Mouse (Mus musculus) left cerebral cortex, adult 9 months (tissue): ENCODE measurements at regions not wholly inside any gene's neighbourhood (a gene's known extent, or its start where the extent isn't known, plus 50 kb on each side); places are given as distances from the start of the nearest gene placed in this dataset.
A peak's percentile ranks its signal among the peaks of the same experiment; 100 is the strongest.
"Not testable (repeated sequence)": the region's sequence is repeated elsewhere in the genome, so short reads cannot be mapped to it uniquely, and the experiment has no call there.

ENCODE experiments used
- DNase-seq, 2 experiments: peaks; one replicate each; pipeline ENCODE4 v3.0.0; 2022; ENCODE audit warnings: low spot score in 2 of 2

DNA sequence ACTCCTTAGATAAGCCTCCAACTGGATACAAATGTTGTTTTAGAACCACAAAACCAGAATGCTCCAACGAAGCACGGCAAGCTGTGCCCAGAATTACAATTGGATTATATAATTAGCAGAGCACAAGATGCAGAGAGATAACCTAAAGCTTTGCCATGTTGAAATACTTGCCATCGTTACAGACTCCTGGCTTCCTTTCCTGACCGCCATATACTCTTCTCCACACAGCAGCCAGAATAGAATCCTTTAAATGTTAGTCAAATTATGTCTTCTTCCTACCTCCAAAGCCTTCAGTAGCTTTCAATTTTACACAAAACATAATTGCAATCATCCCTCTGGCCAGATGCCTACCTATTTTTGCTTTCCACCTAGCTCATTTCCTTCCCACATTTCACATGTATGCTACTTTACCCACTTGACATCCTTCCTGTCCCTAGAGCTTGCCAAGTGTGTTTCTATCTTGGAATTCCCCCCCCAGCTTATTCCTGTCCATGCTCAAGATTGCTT, 52.8 kb upstream of the G2e3 start:
- peak in 1 of 2 experiments; percentile 59 for DNase-seq

DNA sequence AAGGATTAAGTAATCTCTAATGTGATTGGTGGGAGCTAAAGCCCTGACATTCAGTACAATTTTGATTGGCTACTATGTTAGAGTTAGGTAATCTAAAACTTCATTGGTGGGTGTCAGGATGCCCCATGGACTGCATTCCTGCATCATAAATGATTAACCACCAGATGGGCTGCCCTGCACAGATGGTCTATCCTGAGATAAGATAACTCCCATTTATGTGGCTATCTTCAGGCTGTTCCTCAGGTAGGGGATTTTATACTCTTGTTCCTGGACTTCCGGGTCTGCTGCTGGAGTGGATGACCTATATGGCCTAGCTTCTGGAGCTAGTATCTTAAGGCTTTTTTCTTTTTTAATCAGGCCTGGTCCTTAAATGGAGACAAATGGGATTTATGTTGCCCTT, 69.5 kb upstream of the G2e3 start:
- DNase-seq = no peak

DNA sequence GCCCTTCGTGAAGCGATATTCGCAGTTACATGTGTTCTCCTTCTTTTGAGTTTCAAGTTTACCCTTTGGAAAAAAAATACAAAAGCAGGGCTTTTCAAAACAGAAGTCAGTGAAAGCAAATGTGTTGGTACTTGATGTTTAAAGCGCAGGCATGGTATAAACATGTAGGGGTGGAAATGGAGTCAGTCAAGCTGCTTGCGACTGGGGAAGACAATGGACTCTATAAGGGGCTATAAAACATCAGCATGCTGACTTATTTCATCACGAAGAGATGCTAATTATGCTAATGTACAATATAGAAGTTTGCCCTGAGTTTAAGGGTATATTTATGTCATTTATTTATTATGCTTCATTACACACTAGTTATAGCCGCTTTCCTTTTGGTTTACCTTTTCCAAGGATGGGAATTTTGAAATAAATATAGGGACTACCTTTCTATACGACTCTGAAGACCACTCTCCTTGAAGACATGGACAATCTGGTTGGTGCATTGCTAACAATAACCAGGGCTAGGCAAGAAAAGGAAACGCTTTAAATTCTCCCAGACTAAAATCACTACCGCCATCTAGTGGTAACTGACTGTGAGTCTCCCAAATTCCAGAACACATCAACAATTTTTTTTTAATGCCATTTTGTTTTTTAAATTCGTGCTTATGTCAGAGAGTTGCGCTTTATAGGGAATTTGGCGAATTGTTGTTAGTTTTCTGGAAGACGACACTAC, 71.9 kb upstream of the G2e3 start:
- peak; percentile 19 to 52 for DNase-seq

DNA sequence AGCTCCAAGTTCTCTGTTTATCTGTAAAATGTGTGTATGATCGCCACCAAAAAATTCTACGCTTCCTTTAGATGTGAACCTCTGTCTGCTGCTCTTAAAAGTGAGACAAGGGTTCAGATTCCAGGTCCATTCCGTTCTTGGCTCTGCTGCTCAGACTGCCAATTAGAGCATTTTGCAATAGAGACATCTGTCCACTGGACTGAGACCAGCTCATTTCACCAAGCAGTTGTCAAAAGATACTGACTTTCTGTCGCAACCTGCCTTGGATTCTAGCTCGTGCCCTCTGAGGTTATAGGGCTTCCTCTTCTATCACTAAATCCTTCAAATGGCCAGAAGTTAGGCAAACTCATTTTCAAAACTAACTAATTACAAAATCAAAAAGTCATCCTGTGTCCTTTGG, 74.4 kb upstream of the G2e3 start:
- no peak for DNase-seq

DNA sequence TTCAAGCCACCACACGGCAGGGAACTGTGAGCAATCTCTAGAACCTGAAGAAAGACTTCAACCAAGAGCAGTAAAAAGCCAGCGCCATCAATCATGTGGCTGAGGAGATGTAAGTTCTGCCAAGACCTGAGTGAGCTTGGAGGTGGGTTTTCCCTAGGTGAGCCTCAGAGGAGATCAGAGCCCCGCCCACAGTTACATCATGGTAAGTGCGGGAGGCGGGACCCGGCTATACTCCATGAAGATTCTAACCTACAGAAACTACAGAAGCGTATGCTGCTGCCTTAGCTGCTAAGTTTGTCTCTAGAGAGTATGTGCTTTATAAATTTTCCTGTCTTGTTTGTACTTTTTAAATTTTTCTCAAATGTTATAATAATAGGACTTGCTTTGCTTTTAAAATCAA, 105.0 kb upstream of the G2e3 start:
- DNase-seq = no peak

DNA sequence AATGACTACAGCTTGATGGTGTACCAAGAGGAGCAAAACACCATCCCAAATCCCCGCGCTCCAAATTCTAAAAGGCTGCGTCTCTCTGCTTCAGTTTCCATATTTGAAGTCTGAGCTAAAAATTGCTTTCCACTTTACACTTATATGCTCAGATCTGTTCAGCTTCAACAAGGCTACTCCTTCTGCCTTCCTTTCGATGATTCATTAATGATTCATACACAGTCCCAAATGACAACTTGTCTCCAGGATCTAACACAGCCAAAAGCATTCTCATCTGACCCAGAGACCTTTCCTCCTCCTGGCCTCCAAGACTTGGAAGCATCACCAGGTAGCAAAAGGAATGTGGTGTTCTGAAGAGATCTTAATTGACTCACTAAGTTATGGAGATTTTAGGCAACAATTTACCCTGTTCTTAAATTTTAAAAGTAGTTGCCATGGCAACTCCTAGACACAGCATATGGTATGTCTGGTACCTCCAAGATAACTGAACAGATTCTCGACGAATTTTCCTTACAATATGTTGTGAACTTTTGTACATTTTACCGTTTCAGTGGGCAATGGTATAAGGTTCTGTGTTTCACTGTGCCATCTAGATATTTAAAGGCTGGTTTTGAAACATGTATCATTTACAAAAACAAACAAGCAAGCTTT, 106.6 kb upstream of the G2e3 start:
- peak; percentile 32 to 58 for DNase-seq

DNA sequence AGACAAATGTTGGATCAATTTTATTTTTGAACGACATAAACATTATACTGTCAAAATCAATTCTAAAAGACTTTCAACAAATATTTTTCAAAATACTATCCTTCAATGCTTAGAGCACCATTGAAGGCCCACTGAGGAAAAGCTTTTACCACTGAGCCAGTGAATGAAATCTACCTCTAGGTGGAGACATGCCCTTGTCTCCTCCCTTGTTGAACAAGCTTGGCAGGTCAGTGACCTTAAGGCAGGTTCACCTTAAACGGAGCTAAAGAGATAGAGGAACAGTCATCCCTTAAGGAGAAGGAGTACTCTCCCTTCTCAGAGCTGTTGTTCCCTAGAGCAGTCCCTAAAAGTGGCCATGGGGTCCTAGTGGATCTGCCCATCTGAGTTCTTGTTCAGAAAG, 136.2 kb upstream of the G2e3 start:
- no peak for DNase-seq

DNA sequence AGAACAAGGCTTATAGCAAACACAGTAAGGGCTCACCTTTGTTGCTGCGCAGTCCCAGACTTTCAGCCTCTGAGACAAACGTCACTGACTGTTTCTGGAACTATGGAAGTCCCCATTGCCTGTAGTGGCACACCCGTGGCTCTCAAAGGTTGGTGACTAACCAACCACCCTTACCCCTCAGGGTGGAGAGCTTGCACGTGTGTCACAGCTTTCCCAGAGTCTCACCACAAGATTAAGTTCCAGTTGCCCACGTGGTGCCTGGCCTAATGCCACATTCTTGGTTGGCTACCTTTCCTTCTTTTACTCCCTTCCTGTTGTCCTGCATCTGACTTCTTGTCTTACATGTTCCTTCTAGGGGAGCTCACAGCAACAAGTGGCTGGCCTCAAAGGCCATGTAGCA, 151.6 kb upstream of the G2e3 start:
- no peak for DNase-seq

DNA sequence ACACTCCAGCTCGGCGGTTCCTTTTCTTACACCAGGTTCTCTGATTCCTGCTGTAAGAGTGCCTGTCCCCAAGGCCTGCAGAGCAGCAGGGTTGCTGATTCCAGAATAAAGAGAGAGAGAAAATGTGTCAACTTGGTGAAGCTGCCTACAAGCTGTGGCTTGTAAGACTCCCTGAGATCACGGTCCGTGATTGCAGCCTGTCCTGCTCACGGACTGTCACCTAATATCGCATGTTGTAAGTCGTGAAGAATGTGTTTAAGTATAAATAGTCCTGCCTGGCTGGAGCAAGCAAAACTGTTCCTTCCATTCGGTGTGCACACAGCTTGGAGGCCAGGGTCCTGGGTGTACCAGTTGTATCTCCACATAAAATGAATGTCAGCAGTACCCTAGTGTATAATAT, 152.7 kb upstream of the G2e3 start:
- no peak for DNase-seq

DNA sequence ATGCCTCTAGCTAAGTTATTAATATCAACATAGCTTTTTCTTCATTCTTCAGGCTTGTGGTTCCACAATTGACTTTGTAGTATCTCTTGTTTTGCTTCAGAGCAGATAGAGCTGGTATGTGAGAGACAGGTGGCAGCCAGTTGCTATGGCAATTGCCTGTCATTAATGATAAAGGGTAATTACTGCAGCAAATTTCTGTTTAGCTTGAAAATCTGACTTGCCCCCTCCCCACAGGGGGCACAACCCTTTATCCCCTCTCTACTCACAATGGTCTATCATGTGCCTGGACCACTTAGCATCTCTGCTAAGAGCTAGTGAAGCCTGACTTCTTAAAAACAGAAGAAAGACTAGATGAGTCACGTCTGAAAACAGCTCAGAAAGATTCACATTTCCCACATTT, 157.1 kb upstream of the G2e3 start:
- no peak for DNase-seq

DNA sequence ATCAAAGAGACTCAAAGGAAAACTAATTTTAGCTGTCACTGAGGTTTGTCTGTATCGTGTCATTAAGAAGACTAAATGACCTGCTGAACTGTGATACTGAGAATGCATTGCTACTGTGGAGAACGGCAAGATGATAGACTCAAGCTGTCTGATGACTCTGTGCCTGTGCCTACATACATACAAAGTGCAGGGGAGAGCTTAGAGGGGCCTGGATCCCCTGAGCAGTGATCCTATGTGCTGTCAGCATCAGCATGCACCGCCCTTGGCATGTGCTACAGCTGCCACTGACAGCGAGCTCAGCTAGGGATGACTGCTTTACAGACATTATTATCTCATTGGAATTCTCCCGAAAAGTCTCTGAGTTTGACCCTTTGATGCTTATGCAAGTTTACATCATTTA, 157.7 kb upstream of the G2e3 start:
- DNase-seq = no peak

DNA sequence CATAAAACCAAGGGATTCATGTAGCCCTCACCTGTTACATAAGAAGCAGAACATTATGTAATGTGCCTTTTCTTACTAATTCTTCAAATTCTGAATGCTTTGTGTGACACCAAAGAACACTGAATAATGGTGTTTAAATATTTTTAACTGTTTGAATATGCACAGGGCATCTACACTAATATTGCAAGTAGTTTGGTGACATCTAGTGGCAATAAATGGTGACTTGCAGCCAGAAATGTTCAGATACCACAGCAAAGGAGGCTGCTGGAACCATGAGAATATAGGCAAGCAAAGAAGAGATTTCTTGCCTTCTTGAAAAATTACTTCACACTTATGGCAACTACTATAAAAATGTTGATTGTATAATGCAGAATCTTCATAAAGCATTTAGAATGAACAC, 159.6 kb upstream of the G2e3 start:
- DNase-seq = peak; percentile 80 to 87

DNA sequence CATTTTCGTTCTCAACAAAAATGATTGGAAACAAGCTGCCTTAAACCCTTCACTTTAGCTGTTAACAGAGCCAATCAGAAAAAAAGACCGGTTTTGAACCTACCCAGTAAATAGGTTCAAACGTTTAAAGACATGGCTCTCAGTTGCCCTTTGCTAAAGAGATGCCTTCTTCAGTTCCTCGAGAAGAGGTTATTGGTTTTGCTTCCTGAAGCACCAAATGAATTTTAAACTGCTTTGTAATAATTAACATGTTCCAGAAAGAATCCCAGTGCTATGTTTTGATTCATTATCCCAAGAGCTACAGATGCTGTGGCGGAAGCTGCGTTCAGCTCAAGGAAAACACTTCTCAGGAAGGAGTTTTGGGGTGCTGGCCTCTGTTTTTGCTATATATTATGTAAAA, 160.1 kb upstream of the G2e3 start:
- no peak for DNase-seq

DNA sequence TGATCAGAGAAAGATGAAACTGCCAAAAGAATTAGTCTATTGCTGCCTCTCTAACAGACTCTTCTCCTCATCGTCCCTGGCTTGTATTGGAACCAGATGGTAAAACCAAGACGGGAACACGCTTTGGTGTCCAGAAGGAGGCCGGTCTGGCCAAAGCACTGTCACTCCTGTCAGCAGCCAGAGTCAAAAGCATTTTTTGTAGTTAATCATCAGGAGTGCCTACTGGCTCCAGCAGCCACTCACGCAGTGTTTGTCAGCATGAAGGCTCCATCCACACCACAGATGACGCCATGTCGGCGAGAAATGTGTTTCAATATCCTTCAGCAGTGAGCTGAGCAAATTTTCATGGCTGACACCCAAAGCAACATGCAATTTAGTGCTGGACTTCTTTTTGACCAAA, 162.1 kb upstream of the G2e3 start:
- no peak for DNase-seq

DNA sequence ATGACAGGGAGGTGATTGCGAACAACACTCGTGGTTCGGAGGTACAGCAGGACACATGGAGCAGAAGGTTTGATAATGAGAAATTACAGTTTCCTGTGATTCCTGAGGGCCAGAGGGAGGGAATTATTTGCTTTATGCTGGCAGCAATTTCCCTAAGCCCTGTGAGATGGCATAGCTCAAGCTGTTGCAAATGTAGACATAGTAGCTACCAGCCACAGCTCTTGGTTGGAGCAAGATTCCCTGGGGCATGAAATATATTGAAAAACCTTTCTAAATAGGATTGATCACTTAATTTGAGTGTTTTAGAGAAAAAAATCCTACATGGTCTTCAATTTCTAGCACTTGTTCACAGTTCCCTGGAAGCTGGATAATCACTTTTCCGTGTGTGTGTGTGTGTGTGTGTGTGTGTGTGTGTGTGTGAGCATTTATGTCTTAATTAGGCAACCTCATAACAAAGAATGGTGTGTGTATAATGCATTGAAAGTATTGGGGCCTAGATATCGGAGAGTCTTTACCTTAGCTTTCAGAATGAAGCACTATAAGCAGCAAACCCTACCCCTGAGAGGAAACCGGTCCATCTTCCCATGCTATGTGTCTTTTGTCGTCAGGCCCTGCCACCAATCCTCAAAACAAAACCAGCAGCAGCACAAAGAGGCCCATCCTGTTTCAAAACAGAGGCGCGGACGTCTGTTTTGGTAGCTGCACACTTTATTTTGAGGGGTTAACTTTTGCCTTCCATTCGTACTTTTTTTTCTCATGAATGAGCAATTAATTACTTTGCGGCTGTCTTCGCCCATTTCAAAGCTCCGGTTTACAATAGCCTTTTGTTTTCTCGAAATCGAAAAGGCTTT, 172.7 kb upstream of the G2e3 start:
- no peak for DNase-seq

DNA sequence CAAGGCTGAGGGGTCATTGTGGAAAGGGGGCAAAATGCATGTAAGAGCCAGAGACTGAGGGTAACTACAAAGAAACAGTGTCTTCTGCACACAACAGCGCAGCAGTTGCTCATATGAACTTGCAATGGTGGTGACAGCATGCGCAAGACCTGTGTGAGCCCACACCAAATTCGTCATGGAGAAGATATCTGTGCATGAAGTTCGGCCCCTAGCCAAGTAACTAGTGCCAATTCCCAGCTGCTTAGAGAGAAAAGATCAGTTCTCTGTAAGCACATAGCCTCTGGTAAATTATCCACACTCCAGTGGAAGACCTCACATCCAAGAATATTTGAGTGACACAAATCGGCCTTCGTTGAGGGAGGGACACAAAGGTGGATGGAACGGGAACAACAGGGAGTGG, 182.7 kb upstream of the G2e3 start:
- no peak for DNase-seq

DNA sequence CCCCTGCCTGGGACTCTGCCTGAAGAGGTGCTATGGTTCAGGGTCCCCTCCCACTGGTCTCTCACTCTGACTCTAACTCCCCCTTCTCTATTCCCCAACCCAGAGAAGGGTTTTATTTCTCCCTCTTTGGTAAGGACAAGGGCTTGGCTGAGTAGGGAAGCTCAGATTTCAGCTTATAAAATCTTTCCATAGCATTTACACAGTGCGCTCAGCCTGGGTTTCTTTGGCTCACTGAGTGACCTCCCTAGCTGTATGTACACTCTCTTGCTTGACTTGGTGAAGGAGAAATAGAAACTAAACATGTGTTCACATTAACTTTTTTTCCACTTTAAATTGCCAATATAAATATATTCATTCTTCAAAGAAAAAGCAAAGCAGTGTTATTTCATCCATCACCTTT, 186.9 kb upstream of the G2e3 start:
- no peak for DNase-seq

DNA sequence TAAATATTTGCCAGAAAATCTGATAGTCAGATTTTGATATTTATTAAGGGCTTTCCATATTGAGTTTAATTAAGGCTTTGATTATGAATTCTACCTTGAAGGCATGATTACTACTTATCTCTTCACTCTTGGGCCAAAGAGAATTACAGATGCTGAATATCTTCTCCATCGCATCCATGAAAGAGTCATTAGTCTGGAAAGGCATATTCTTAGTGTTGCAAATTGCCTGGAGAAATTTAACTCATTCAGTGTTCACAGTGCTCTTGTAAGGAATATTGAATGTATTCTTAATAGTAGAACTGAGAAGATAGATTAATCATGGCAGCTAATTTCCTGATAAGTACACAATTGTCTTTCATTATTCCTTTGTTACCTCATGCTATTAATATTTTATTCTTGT, 187.7 kb upstream of the G2e3 start:
- DNase-seq = no peak

DNA sequence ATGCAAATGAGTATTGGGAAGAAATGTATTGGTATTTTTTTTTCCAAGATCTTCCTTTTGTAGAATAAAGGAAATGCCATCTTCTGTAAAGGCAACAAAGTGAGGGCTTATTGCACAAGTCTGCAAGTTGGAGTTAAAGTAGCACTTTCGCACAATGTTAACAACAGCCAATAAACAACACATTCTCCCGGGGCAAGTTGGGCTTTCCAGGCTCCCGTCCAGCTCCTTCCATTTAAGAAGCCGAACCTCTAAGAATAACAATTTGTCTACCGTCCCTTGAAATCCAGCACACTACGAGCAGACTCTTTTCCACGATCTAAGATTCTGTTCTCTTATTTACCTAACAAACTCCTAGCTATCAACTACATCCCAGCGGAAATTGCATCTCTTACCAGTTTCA, 199.9 kb upstream of the G2e3 start:
- DNase-seq = peak in 1 of 2 experiments; percentile 26

DNA sequence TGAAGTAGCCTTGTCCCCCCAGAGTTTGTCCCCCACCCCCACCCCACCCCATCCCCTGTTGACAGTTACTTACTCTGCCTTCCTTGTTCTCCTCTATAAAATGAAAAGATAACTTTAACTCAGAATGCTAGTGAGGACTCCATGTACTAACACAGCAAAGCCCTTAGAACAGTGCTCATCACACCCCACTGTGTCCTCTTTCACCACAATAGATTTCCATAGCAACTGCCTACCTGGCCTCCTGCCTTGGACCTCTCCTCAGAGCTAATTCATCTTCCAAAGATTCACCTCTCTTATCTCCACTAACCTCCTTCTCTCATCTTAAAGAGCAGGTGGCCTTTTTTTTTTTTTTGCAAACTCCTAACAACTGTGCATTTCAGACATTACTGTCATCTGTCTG, 204.0 kb upstream of the G2e3 start:
- DNase-seq = no peak

DNA sequence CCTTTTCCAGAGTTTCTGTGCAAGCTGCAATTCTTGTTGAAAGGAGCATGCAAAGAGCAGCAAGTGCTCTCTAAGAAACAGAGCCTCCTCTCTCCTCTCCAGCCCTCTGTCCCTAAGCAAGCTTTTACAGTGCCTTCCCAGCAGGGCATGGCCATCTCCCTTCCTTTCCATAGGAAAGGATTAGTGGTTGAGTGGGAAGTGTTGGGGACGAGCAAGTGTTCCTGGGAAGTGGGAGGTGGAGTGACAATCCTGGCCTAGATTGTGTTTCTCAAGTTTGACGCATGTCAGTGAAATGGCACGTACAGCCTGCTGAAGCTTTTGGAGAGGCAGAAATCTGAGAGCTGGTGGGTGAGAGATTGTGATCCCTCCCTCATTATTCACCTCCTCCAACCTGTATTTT, 204.7 kb upstream of the G2e3 start:
- DNase-seq = peak; percentile 67 to 75

DNA sequence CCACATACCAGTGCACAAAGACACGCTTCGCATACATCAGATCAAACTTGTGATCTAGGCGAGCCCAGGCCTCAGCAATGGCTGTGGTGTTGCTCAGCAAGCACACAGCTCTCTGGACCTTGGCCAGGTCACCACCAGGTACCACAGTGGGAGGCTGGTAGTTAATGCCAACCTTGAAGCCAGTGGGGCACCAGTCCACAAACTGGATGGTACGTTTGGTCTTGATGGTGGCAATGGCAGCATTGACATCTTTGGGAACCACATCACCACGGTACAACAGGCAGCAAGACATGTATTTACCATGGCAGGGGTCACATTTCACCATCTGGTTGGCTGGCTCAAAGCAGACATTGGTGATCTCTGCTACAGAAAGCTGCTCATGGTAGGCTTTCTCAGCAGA, 214.2 kb upstream of the G2e3 start:
- DNase-seq = not testable (repeated sequence)

DNA sequence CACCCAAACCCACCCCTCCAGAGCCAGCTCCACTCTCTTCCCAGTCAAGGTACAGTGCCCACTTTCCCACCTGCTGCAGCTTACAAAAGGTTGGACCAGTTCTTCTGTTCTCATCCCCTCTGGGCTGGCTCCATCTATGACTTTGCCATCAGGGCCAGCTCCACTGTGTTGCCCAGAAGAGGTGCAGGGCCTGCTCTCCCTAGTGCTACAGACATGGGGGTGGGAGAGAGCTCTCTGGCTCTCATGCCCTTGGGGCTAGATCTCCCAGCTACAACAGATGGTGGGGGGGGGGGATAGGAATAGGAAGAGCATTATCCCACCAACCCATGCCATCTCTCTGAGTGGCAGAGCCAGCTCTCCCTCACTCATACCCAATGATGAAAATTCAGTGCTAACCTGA, 219.6 kb upstream of the G2e3 start:
- no peak for DNase-seq
